Mouse (Mus musculus) ES-Bruce4 (cell line): ENCODE results near the gene Ptk6.

Experiments
- CTCF ChIP-seq: IDR thresholded peaks from one replicate; pipeline ENCODE4 v1.8.1; 2011; ENCODE audit warnings: low read depth, low read length
- POLR2A ChIP-seq: IDR thresholded peaks from one replicate; pipeline ENCODE4 v1.8.1; 2011; ENCODE audit warnings: low read length; ENCODE audit not compliant: insufficient read depth

DNA sequence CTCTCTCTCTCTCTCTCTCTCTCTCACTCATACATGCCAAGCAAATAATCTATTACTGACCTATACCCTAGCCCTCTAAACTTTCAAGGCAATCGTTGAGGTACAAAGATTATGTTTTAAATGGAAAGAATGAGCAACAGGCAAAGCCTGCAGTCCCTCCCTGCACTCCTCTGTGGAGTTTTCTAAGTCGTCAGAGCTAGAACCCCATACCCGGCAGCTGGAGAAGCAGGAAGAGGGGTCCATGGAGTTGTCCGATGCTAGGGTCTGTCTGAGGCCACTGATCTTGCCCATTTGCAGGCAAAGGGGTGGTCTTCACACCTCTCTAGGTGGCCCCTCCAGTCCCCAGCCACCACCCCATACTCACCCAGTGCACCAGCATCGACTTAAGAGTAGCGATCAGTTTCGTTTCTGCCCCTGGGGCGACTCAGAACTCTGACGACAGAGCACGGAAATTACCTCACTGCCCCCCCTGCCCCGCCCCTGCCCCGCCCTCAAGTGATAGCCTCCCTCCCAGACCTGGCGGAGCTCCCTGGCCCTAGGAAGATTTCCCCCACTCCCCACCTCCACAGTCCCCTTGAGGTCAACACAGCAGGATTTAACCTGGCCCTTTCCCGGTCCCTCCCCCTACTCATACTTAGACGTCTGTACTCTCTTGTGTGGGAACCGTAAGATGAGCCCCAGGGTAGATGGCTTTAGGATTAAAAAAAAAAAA is 39.2 kb upstream of the Ptk6 start, which contains the start of gene Helz2:
- no peak for TF ChIP-seq CTCF
- TF ChIP-seq POLR2A = no peak
